In the genomic region with DNA sequence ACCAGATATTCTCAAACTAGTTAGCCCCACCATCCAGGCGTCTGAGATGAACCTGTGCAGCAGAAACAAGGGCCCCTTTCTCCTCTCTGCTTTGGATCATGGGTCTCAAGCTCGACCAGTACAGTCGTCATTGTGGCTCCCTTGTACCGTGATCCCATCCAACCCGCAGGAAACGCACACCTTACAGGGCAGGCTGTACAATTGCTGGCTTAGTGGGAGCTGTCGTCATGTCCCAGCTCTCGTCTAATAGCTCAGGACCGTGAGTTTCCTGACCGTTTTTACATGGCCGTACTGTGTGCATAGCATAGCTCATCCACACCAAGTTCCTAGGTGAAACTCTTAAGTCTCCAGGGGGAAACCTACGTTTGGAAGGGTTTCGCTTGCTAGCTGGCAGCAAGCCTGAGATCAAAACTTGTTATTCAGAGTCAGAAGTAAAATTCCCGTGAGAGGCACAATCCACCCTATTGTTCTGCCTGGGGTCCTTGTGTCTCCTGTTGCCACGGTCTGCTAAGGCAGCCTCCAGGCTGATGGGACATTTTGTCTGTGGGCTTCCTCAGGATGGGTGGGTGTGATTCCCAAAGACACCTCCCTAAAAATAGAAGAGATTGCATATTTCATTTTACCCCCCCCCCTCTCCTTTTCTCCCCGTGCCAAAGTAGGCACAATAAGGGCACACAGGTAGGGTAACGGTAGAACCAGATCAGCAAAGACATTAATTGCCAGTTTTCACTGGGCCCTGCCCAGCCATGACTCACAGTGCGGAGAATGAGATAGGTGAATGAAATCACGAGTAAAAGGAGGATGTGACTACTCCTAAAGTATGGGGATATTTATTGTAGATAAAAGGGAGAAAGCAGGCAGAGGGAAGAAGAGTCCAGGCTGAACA, we compare ENCODE assay signal across 10 mouse cellular contexts.
DNase-seq lines count a peak whose midpoint lies in the region; ATAC-seq and TF ChIP-seq lines count a peak whose summit lies in the region.
"Had no signal": no experiment of that assay in that cellular context is flagged by ENCODE, and none has a peak within 500 bp of the region (broad histone marks: within the 10 kb centered on the region; RNA-seq: fewer than 3 reads in every experiment).

No protein-coding gene starts in this region.

- peaks cover 2% of the 10 kb centered on the region; the same call in 1 of the 2 replicates for H3K36me3 ChIP-seq in heart, adult 2 months (ENCODE audit: control insufficient read depth, insufficient read depth, low read length)
- H3K36me3 ChIP-seq in midbrain, embryonic 11.5 days (ENCODE audit: control insufficient read depth, insufficient read depth, low read length): no peaks in the 10 kb centered on the region
- no peaks in the 10 kb centered on the region for H3K36me3 ChIP-seq in midbrain, embryonic 14.5 days (ENCODE audit: control insufficient read depth, insufficient read depth, low read length)
- no peaks in the 10 kb centered on the region for H3K36me3 ChIP-seq in hindbrain, postnatal 0 days (ENCODE audit: insufficient read depth, low read length)

- H3K4me3 ChIP-seq in heart, adult 2 months: no peak overlapping the region
- H3K4me3 ChIP-seq in midbrain, embryonic 11.5 days (ENCODE audit: low read depth, low read length): no peak overlapping the region
- no peak overlapping the region for H3K4me3 ChIP-seq in midbrain, embryonic 14.5 days (replicated peaks; ENCODE audit: low read depth, low read length)
- H3K4me3 ChIP-seq in brown adipose tissue, adult 24 weeks (ENCODE audit: insufficient read depth, low read depth, low read length): no peak overlapping the region
- no peak overlapping the region for H3K4me3 ChIP-seq in hindbrain, postnatal 0 days (ENCODE audit: low read length)
- H3K4me3 ChIP-seq: left cerebral cortex, adult 2 months had no signal

- H3K27me3 ChIP-seq in heart, adult 2 months (ENCODE audit: control insufficient read depth, insufficient read depth, low read length): no peaks in the 10 kb centered on the region
- H3K27me3 ChIP-seq in midbrain, embryonic 11.5 days (ENCODE audit: control insufficient read depth, insufficient read depth, low read length): no peaks in the 10 kb centered on the region
- no peaks in the 10 kb centered on the region for H3K27me3 ChIP-seq in midbrain, embryonic 14.5 days (ENCODE audit: control insufficient read depth, insufficient read depth, low read length)
- H3K27me3 ChIP-seq in hindbrain, postnatal 0 days (ENCODE audit: insufficient read depth, low read length): no peaks in the 10 kb centered on the region

- no peak for TF ChIP-seq EP300 in heart, adult 2 months (IDR thresholded peaks at IDR 0.05; ENCODE audit: insufficient read depth, low read depth, low read length)

- H3K4me1 ChIP-seq in heart, adult 2 months (ENCODE audit: control insufficient read depth, insufficient read depth, low read length): peaks cover 7% of the 10 kb centered on the region
- H3K4me1 ChIP-seq in midbrain, embryonic 11.5 days (ENCODE audit: control insufficient read depth, insufficient read depth, low read length): no peaks in the 10 kb centered on the region
- H3K4me1 ChIP-seq in midbrain, embryonic 14.5 days (ENCODE audit: control insufficient read depth, insufficient read depth, low read length): 0 out of 2 replicates have a peak, but pooled peaks cover 3% of the 10 kb centered on the region
- peaks cover 11% of the 10 kb centered on the region for H3K4me1 ChIP-seq in brown adipose tissue, adult 24 weeks (ENCODE audit: control insufficient read depth, insufficient read depth, insufficient read length, low read length)
- H3K4me1 ChIP-seq in hindbrain, postnatal 0 days (ENCODE audit: insufficient read depth, low read length): peaks cover 7% of the 10 kb centered on the region; the same call in 1 of the 2 replicates

- H3K4me2 ChIP-seq in midbrain, embryonic 11.5 days: no peak overlapping the region
- H3K4me2 ChIP-seq in midbrain, embryonic 14.5 days (ENCODE audit: low read length): no peak overlapping the region
- H3K4me2 ChIP-seq in hindbrain, postnatal 0 days (ENCODE audit: low read depth, low read length): no peak overlapping the region

- no peak overlapping the region; the same call in 1 of the 2 replicates for H3K9ac ChIP-seq in heart, adult 2 months (ENCODE audit: low read depth, low read length)
- H3K9ac ChIP-seq in midbrain, embryonic 11.5 days (ENCODE audit: low read length): no peak overlapping the region
- H3K9ac ChIP-seq in midbrain, embryonic 14.5 days (replicated peaks; ENCODE audit: low read length): no peak overlapping the region
- 0 out of 2 replicates have a peak overlapping the region, but pooled peaks have one; percentile 13 for H3K9ac ChIP-seq in hindbrain, postnatal 0 days (replicated peaks; ENCODE audit: low read length)
- H3K9ac ChIP-seq: liver, postnatal 0 days had no signal

- WGBS in heart, adult 2 months: 46% methylated on average over 19 of the region's 19 CpGs
- WGBS in midbrain, embryonic 11.5 days: 68% methylated on average over 19 of the region's 19 CpGs
- 60% methylated on average over 19 of the region's 19 CpGs for WGBS in midbrain, embryonic 14.5 days
- WGBS in hindbrain, postnatal 0 days: 56% methylated on average over 19 of the region's 19 CpGs

- H3K79me2 ChIP-seq in heart, adult 2 months (replicated peaks; ENCODE audit: control insufficient read depth, insufficient read depth, low read length): no peaks in the 10 kb centered on the region

- no peaks in the 10 kb centered on the region for H3K9me3 ChIP-seq in midbrain, embryonic 11.5 days (ENCODE audit: control insufficient read depth, low read length)
- H3K9me3 ChIP-seq in midbrain, embryonic 14.5 days (ENCODE audit: control insufficient read depth, low read length): no peaks in the 10 kb centered on the region
- no peaks in the 10 kb centered on the region for H3K9me3 ChIP-seq in hindbrain, postnatal 0 days (ENCODE audit: low read length)

- peak overlapping the region; percentile 63 for H3K27ac ChIP-seq in heart, adult 2 months
- no peak overlapping the region for H3K27ac ChIP-seq in midbrain, embryonic 11.5 days (ENCODE audit: low read depth, low read length)
- no peak overlapping the region for H3K27ac ChIP-seq in midbrain, embryonic 14.5 days (replicated peaks; ENCODE audit: low read depth, low read length)
- peak overlapping the region; percentile 54 for H3K27ac ChIP-seq in brown adipose tissue, adult 24 weeks (replicated peaks; ENCODE audit: low read depth, low read length)
- H3K27ac ChIP-seq in hindbrain, postnatal 0 days: peak overlapping the region; percentile 11; the same call in 1 of the 2 replicates
- H3K27ac ChIP-seq: left cerebral cortex, adult 2 months had no signal

- intact Hi-C loops in heart, adult 2 months (cut with DNase I): loop anchor here (2.0 kb wide), 1 partner anchor 87 kb away; no protein-coding TSS in a partner anchor

- TF ChIP-seq CTCF in heart, adult 2 months (IDR thresholded peaks at IDR 0.05): no peak
- TF ChIP-seq CTCF in hindbrain, postnatal 0 days (IDR thresholded peaks at IDR 0.05; ENCODE audit: low read depth): no peak

- no peak for ATAC-seq in midbrain, embryonic 11.5 days (ENCODE audit: low FRiP score)
- no peak for ATAC-seq in midbrain, embryonic 14.5 days (ENCODE audit: low FRiP score, low TSS enrichment)
- ATAC-seq in hindbrain, postnatal 0 days: no peak

- peak; percentile 21 to 34 for DNase-seq in heart, adult 2 months
- DNase-seq in heart, postnatal 4 days: no peak
- peak; percentile 78 for DNase-seq in midbrain, embryonic 11.5 days (ENCODE audit: low spot score, missing footprints)
- DNase-seq in midbrain, embryonic 14.5 days: no peak
- no peak for DNase-seq in hindbrain, postnatal 0 days (ENCODE audit: low spot score)
- no peak for DNase-seq in right cerebral cortex, postnatal 25 days
- no peak for DNase-seq in embryo, embryonic 11 days

- no peak for TF ChIP-seq POLR2A in heart, adult 2 months (IDR thresholded peaks at IDR 0.05; ENCODE audit: insufficient read depth, low read depth, low read length)

Comparison
In these comparisons a context has a peak if more than half of its experiments do, and no peak if none do; other contexts are left out.
1. DNase-seq: peak in heart, adult 2 months (2 of 2) and midbrain, embryonic 11.5 days (single experiment); none in heart, postnatal 4 days (single experiment), midbrain, embryonic 14.5 days (single experiment), hindbrain, postnatal 0 days (single experiment), right cerebral cortex, postnatal 25 days (single experiment) and embryo, embryonic 11 days (single experiment).
2. H3K27ac ChIP-seq: peak in heart, adult 2 months (single experiment), brown adipose tissue, adult 24 weeks (single experiment) and hindbrain, postnatal 0 days (single experiment); none in midbrain, embryonic 11.5 days (single experiment) and midbrain, embryonic 14.5 days (single experiment).